ENCODE assay signal across 8 mouse cellular contexts in the genomic region with DNA sequence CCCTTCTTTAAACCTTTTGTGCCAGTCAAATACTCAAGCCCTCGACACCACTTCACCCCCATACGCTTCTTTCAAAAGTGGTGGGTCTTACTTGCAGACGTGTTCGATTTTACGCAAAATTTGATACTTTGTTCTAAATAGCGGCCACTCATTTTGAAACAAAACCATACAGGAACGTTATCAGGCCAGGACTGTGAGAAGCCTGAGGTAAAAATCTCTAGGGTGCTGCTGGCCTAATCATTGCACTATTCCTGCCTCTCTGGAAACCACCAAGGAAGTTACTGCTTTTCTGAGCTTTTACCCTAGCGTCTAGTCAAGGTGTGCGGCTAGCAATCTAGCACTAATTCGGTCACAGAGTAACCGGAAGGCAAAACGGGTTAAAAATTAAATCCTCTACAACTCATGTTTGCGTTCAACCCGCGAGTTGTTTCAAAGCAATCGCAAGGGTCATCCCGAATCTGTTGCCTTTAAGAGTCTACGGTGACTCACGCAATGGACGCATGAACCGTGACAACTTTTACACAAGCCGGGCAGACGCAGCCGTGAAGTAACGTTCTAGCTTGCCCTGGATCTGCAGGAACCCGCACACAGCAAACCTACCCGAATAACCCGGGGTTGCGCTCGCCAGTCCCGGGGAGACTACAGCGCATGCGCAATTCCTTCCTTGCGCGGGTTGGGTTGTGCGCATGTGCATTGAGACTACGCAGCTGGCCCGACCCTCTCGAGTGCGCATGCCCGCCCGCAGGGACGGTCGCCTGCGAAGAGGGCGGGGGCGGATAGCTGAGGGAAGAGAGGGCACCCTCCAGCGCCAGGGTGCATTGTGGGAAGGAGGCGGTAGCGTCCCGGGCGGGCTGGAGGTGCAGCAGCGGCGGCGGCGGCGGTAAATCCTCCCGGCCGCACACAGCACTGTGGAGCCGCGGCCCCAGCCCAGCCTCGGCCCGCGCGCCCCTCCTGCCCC. TPM values are rescaled to one million over a fixed set of nuclear protein-coding genes. Genes with fewer than 3 reads are reported as not detected.
DNase-seq lines count a peak whose midpoint lies in the region; ATAC-seq lines count a peak whose summit lies in the region.

Gene Thap12 (plus strand): TSS at position 821 of the 958 bp plus-strand sequence.

- peak within 1 kb of the TSS; percentile 97 for H3K9ac ChIP-seq in lung, embryonic 16.5 days (ENCODE audit: low read length)

- peak within 1 kb of the TSS; percentile 88 for H3K4me2 ChIP-seq in lung, embryonic 16.5 days (ENCODE audit: low read depth, low read length)

- H3K4me3 ChIP-seq in lung, embryonic 16.5 days (ENCODE audit: low read length) = peak within 1 kb of the TSS; percentile 99

- H3K27ac ChIP-seq in lung, embryonic 16.5 days (ENCODE audit: low read length) = peak within 1 kb of the TSS; percentile 91

- peak; percentile 96 to 99 for ATAC-seq in hematopoietic stem cell, adult 5-6 weeks (replicated peaks in 1 of 2; ENCODE audit: insufficient read depth in 1 of 2, low FRiP score in 2 of 2, low TSS enrichment in 1 of 2, low read depth in 1 of 2, poor library complexity in 2 of 2, severe bottlenecking in 2 of 2)
- peak; percentile 98 for ATAC-seq in lung, embryonic 16.5 days (ENCODE audit: low read depth)

- no peaks in the 10 kb centered on the region for H3K27me3 ChIP-seq in lung, embryonic 16.5 days (ENCODE audit: control insufficient read depth, insufficient read depth, low read depth, low read length)

- no peaks in the 10 kb centered on the region for H3K9me3 ChIP-seq in lung, embryonic 16.5 days (ENCODE audit: control insufficient read depth, low read length)

- 1% methylated on average over 55 of the region's 65 CpGs for WGBS in lung, embryonic 16.5 days

- H3K36me3 ChIP-seq in lung, embryonic 16.5 days (ENCODE audit: control insufficient read depth, insufficient read depth, low read length) = no peaks in the 10 kb centered on the region

- DNase-seq in MEL-GATA-1-ER (ENCODE audit: extremely low read depth, low read depth) = peak; percentile 87
- DNase-seq in cerebellum, adult 8-10 months = peak; percentile 100
- peak; percentile 98 for DNase-seq in forelimb bud, embryonic 11.5 days (ENCODE audit: low read depth, low spot score)
- DNase-seq in layer of hippocampus, adult 9-10 months (ENCODE audit: low spot score) = peak; percentile 96
- peak; percentile 96 for DNase-seq in ovary, postnatal 10 days (ENCODE audit: low spot score)
- peak; percentile 99 to 100 for DNase-seq in thymus, postnatal 10 days (ENCODE audit: low spot score in 2 of 2)

- H3K4me1 ChIP-seq in lung, embryonic 16.5 days (replicated peaks; ENCODE audit: control insufficient read depth, insufficient read depth, low read length) = peaks cover 23% of the 10 kb centered on the region

RNA-seq across cellular contexts. Expression of gene Thap12, which starts in this region (rescaled TPM):
- total RNA-seq in hematopoietic stem cell, adult 5-6 weeks (2017) = 79.3 and 86.2 TPM in 2 replicates
- polyA plus RNA-seq in lung, embryonic 16.5 days (2015; fragmentation: Nextera tagmentation; extraction: Ambion mirVana) = 44.2 and 45.1 TPM in 2 replicates

Comparison
In these comparisons a context has a peak if more than half of its experiments do, and no peak if none do; other contexts are left out.
1. Peak in every context shown above with its lines: DNase-seq, ATAC-seq, H3K4me3 ChIP-seq and H3K27ac ChIP-seq.